Mouse (Mus musculus): ENCODE results near the gene Akap6. TPM values are rescaled to one million over a fixed set of nuclear protein-coding genes. Genes with fewer than 3 reads are reported as not detected.

Akap6 gene
- polyA plus RNA-seq, 1 experiment: 0.59 TPM

DNA sequence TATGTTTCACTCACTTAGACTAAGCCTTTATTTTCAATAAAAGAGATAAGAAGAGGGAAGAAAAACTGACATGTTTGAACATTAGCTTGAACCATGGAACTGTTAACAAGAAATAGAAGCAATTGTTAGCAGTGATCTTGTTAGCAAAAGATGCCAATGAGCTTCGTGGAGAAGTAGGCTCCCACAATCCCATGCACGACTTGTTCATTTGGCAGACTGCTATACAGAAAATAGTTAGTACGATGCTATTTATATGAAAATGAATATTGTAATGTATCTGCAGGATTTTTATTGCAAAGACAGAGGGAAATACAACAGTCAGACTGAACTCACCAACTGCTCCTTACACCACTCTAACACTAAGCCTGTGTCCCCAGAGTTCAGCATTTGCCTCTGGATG lies 162.7 kb downstream of the Akap6 start:
- H3K27me3 ChIP-seq (ENCODE audit: control insufficient read depth, insufficient read depth, low read length): no peaks in the 10 kb centered on the region
- H3K36me3 ChIP-seq (ENCODE audit: control insufficient read depth, insufficient read depth, low read length): no peaks in the 10 kb centered on the region
- H3K4me1 ChIP-seq (ENCODE audit: control insufficient read depth, insufficient read depth, low read length): no peaks in the 10 kb centered on the region
- H3K4me3 ChIP-seq (ENCODE audit: control insufficient read depth, low read depth, low read length): no peak overlapping the region
- no peak for TF ChIP-seq CTCF (IDR thresholded peaks at IDR 0.05; ENCODE audit: control insufficient read depth, insufficient read depth, insufficient replicate concordance, low read depth, low read length)
- no peak overlapping the region for H3K27ac ChIP-seq (ENCODE audit: control insufficient read depth, insufficient read depth, low read depth, low read length)

DNA sequence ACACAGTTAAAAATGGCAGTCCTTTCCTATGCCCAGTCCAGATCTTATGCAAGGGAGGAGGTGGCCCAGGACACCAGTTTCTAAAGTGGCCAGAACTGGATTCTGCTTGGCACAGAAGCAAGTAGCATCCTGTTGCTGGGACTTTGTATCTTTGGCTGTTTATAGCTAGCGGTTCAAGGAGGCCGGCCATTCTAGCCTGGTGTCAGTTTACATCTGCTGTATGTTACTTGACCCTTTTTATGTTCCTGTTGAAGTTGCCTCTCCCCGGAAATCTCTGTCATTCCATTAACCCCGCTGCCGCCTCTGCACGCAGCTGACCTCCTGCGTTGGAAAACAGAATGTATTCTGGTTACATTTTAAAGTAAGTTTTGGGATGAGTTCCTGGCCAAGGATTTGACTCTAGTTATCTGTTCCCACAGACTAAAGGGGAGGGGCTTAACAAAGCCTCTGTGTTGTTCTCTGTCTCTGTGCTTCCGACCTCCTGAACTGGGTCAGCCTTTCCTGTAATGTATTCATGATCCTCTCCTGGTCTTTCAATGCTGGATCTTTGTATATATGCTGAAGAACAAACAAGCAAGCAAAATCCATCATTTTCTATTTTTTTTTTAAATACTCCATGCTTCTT lies 168.9 kb downstream of the Akap6 start:
- Histone ChIP-seq H3K27me3 (ENCODE audit: control insufficient read depth, insufficient read depth, low read length) (no peaks in the 10 kb centered on the region), H3K27ac (ENCODE audit: control insufficient read depth, insufficient read depth, low read depth, low read length) (no peak overlapping the region), H3K4me3 (ENCODE audit: control insufficient read depth, low read depth, low read length) (no peak overlapping the region), H3K36me3 (ENCODE audit: control insufficient read depth, insufficient read depth, low read length) (no peaks in the 10 kb centered on the region), H3K4me1 (ENCODE audit: control insufficient read depth, insufficient read depth, low read length) (no peaks in the 10 kb centered on the region)
- TF ChIP-seq CTCF (IDR thresholded peaks at IDR 0.05; ENCODE audit: control insufficient read depth, insufficient read depth, insufficient replicate concordance, low read depth, low read length) (no peak), POLR2A (IDR thresholded peaks at IDR 0.05; ENCODE audit: control insufficient read depth, low read depth, low read length) (no peak)

DNA sequence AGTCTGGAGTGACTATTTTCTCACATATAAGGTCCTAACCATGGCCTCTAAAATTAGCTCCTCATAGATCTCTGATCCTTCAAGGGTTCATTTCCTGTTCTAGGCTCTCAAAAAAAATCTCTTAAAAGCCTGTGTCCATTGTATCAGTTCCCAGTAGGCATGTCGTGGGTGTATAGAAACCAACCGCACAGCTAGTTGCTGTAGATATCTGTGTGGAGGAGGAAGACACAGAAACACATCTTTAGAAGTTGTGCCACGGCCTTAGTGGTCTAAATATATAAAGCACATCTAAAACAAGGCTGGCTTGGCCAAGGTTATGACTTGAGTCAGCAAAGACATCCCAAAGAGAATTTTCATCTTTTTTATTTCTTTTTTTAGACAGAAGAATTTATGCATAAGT lies 172.4 kb downstream of the Akap6 start:
- no peak overlapping the region for H3K4me3 ChIP-seq (ENCODE audit: control insufficient read depth, low read depth, low read length)
- TF ChIP-seq CTCF (IDR thresholded peaks at IDR 0.05; ENCODE audit: control insufficient read depth, insufficient read depth, insufficient replicate concordance, low read depth, low read length) (no peak), POLR2A (IDR thresholded peaks at IDR 0.05; ENCODE audit: control insufficient read depth, low read depth, low read length) (no peak)
- H3K27ac ChIP-seq (ENCODE audit: control insufficient read depth, insufficient read depth, low read depth, low read length): no peak overlapping the region
- H3K36me3 ChIP-seq (ENCODE audit: control insufficient read depth, insufficient read depth, low read length): no peaks in the 10 kb centered on the region
- H3K27me3 ChIP-seq (ENCODE audit: control insufficient read depth, insufficient read depth, low read length): no peaks in the 10 kb centered on the region
- no peaks in the 10 kb centered on the region for H3K4me1 ChIP-seq (ENCODE audit: control insufficient read depth, insufficient read depth, low read length)

- H3K4me1 ChIP-seq (ENCODE audit: control insufficient read depth, insufficient read depth, low read length): no peaks in the 10 kb centered on the region
- H3K36me3 ChIP-seq (ENCODE audit: control insufficient read depth, insufficient read depth, low read length): no peaks in the 10 kb centered on the region
- TF ChIP-seq CTCF (IDR thresholded peaks at IDR 0.05; ENCODE audit: control insufficient read depth, insufficient read depth, insufficient replicate concordance, low read depth, low read length): no peak
- no peak for TF ChIP-seq POLR2A (IDR thresholded peaks at IDR 0.05; ENCODE audit: control insufficient read depth, low read depth, low read length)
- no peak overlapping the region for H3K4me3 ChIP-seq (ENCODE audit: control insufficient read depth, low read depth, low read length)
- H3K27ac ChIP-seq (ENCODE audit: control insufficient read depth, insufficient read depth, low read depth, low read length): no peak overlapping the region
- no peaks in the 10 kb centered on the region for H3K27me3 ChIP-seq (ENCODE audit: control insufficient read depth, insufficient read depth, low read length)
Measured at GRCm38 (mm10) chr12:52874332-52874923, 175.2 kb downstream of the Akap6 start.

- H3K27ac ChIP-seq (ENCODE audit: control insufficient read depth, insufficient read depth, low read depth, low read length): no peak overlapping the region
- H3K27me3 ChIP-seq (ENCODE audit: control insufficient read depth, insufficient read depth, low read length): no peaks in the 10 kb centered on the region
- H3K4me3 ChIP-seq (ENCODE audit: control insufficient read depth, low read depth, low read length): no peak overlapping the region
- H3K36me3 ChIP-seq (ENCODE audit: control insufficient read depth, insufficient read depth, low read length): no peaks in the 10 kb centered on the region
- peaks cover 4% of the 10 kb centered on the region; the same call in 1 of the 2 replicates for H3K4me1 ChIP-seq (ENCODE audit: control insufficient read depth, insufficient read depth, low read length)
- TF ChIP-seq CTCF (IDR thresholded peaks at IDR 0.05; ENCODE audit: control insufficient read depth, insufficient read depth, insufficient replicate concordance, low read depth, low read length): no peak
- no peak for TF ChIP-seq POLR2A (IDR thresholded peaks at IDR 0.05; ENCODE audit: control insufficient read depth, low read depth, low read length)
Measured at GRCm38 (mm10) chr12:52876065-52876464, 176.9 kb downstream of the Akap6 start.

DNA sequence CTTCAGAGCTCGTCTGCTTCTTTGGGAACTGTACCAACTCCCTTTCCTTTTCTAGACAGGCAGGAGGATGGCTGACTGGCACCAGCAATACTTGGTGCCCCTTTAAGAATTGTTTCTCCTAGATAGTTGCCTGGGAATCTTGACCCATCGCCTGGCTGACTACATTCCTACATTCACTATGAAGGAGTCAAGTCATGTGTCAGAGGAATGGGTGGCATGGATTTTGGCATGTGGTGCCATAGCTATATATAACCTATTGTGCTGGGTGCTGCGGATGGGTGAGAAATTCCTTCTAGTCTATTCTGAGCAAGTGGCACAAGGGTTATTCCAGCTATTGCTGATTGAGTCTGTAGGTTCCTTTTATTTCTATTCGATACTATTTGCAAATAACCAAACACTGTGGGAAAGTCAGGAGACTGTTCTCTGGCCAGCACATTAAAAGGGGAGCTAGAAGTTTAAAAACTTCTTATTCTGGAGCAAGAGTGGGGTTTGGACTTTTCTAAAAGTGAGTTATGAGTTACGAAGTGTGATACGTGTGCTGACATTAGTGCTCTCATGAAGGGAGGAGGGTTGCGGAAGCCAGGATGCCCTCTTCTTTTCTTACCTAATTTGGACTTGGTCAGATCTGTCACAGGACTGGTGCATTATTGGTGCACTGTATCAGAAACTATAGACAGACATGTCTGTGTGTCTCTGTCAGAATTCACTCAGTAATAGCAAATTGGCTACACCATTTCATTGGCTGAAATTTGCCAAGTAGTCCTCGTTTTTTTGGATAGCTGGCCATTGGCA lies 178.0 kb downstream of the Akap6 start:
- TF ChIP-seq CTCF (IDR thresholded peaks at IDR 0.05; ENCODE audit: control insufficient read depth, insufficient read depth, insufficient replicate concordance, low read depth, low read length) (no peak), POLR2A (IDR thresholded peaks at IDR 0.05; ENCODE audit: control insufficient read depth, low read depth, low read length) (no peak)

DNA sequence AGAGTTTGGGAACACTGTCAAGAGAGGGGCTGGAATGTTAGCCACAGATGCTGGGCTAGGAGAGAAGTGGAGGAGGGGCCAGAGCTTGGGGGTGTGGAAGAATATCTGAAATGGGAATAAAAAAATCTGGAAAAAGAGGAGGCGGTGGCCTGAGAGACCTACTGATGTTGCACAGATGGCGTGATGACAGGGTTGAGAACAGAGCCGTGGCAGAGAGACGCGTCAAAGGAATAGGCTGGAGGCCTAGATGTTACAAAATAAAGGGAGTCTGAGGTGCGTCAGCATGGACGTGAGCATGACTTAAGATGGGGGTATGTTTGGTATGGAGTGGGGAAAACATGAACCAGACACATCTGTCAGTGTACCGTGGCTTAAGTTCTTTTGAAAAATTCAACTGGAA lies 180.1 kb downstream of the Akap6 start:
- no peaks in the 10 kb centered on the region for H3K27me3 ChIP-seq (ENCODE audit: control insufficient read depth, insufficient read depth, low read length)
- no peaks in the 10 kb centered on the region for H3K36me3 ChIP-seq (ENCODE audit: control insufficient read depth, insufficient read depth, low read length)
- H3K4me3 ChIP-seq (ENCODE audit: control insufficient read depth, low read depth, low read length): no peak overlapping the region
- no peak for TF ChIP-seq POLR2A (IDR thresholded peaks at IDR 0.05; ENCODE audit: control insufficient read depth, low read depth, low read length)
- TF ChIP-seq CTCF (IDR thresholded peaks at IDR 0.05; ENCODE audit: control insufficient read depth, insufficient read depth, insufficient replicate concordance, low read depth, low read length): no peak
- peaks cover 4% of the 10 kb centered on the region; the same call in 1 of the 2 replicates for H3K4me1 ChIP-seq (ENCODE audit: control insufficient read depth, insufficient read depth, low read length)
- H3K27ac ChIP-seq (ENCODE audit: control insufficient read depth, insufficient read depth, low read depth, low read length): no peak overlapping the region

More for the DNA sequence above, 178.0 kb downstream of the Akap6 start:
- Histone ChIP-seq H3K36me3 (ENCODE audit: control insufficient read depth, insufficient read depth, low read length) (no peaks in the 10 kb centered on the region), H3K4me3 (ENCODE audit: control insufficient read depth, low read depth, low read length) (no peak overlapping the region), H3K4me1 (ENCODE audit: control insufficient read depth, insufficient read depth, low read length) (peaks cover 4% of the 10 kb centered on the region; the same call in 1 of the 2 replicates), H3K27ac (ENCODE audit: control insufficient read depth, insufficient read depth, low read depth, low read length) (no peak overlapping the region), H3K27me3 (ENCODE audit: control insufficient read depth, insufficient read depth, low read length) (no peaks in the 10 kb centered on the region)

Data from testis, adult 2 months (tissue).